Mouse (Mus musculus) stomach, postnatal 0 days (tissue): ENCODE results near the gene Tbc1d17.

Source experiments
- CTCF ChIP-seq: IDR thresholded peaks from 2 replicates; pipeline ENCODE4 v1.5.1; 2016; ENCODE audit warnings: antibody characterized with exemption, low read depth, mild to moderate bottlenecking, moderate library complexity
- EP300 ChIP-seq: optimal IDR thresholded peaks from 2 replicates; pipeline ENCODE3; 2016; ENCODE audit warnings: antibody characterized with exemption

GRCm38 (mm10) chr7:44886964-44887363, 38.1 kb upstream of the Tbc1d17 start:
- no peak for TF ChIP-seq CTCF
- TF ChIP-seq EP300: no peak
